Mouse (Mus musculus) ES-E14 (cell line): ENCODE measurements around the gene Ostm1.

Experiments used
- CHD2 ChIP-seq: IDR thresholded peaks from 2 replicates; pipeline ENCODE4 v1.6.1; 2014; ENCODE audit warnings: mild to moderate bottlenecking, low read depth, low read length, inconsistent platforms
- HCFC1 ChIP-seq: IDR thresholded peaks from 2 replicates; pipeline ENCODE4 v1.6.1; 2012; ENCODE audit warnings: low read length, inconsistent platforms, borderline replicate concordance; ENCODE audit not compliant: insufficient read depth
- MAFK ChIP-seq: IDR thresholded peaks from 2 replicates; pipeline ENCODE4 v1.6.1; 2014; ENCODE audit warnings: mild to moderate bottlenecking, low read depth, low read length, inconsistent platforms; ENCODE audit not compliant: insufficient read depth

DNA sequence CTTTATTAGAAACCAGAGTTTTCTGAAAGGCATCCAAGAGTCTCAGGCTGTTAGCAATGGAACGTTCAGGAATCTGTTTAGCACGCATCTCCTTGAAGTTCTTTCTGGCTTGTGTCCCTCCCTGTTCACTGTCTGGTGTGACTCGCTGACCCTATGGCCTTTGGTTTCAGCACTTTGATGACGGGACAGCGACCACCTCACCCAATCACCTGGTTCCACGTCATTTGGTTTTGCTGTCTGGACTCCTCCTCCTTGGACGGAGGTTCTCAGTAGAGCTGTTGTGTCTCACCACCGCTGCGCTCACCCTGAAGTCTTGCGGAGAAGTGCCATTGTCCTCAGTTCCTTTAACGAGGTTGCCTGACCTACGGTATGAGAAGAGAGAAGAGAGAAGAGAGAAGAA lies 21.4 kb upstream of the Ostm1 start:
- TF ChIP-seq MAFK (no peak), CHD2 (peak; percentile 34; the same call in 1 of the 2 replicates), HCFC1 (no peak)
